Mouse (Mus musculus) ES-Bruce4 (cell line): ENCODE data around the gene Plcg2.

Experiments
- CTCF ChIP-seq: IDR thresholded peaks from one replicate; pipeline ENCODE4 v1.8.1; 2011; ENCODE audit warnings: low read depth, low read length
- POLR2A ChIP-seq: IDR thresholded peaks from one replicate; pipeline ENCODE4 v1.8.1; 2011; ENCODE audit warnings: low read length; ENCODE audit not compliant: insufficient read depth

GRCm38 (mm10) chr8:117676460-117676859 lies 178.4 kb downstream of the Plcg2 start:
- no peak for TF ChIP-seq CTCF
- no peak for TF ChIP-seq POLR2A
